Mouse (Mus musculus): ENCODE measurements around the gene Plin2. TPM values are rescaled to one million over a fixed set of nuclear protein-coding genes. Genes with fewer than 3 reads are reported as not detected.
"Not testable (repeated sequence)": the region's sequence is repeated elsewhere in the genome, so short reads cannot be mapped to it uniquely, and the experiment has no call there.

Plin2 gene
- total and polyA plus RNA-seq, 3 experiments: 89.4 to 120 (median 115) TPM

- TF ChIP-seq EP300 (IDR thresholded peaks at IDR 0.05; ENCODE audit: insufficient read depth, low read depth, low read length) (no peak), POLR2A (IDR thresholded peaks at IDR 0.05; ENCODE audit: insufficient read depth, low read depth, low read length) (no peak), CTCF (IDR thresholded peaks at IDR 0.05) (no peak)
- WGBS: 40% methylated on average over 4 of the region's 4 CpGs
- intact Hi-C loops (cut with DNase I): no loop called here
- no peak overlapping the region for H3K4me3 ChIP-seq
- H3K27me3 ChIP-seq (ENCODE audit: control insufficient read depth, insufficient read depth, low read length): no peaks in the 10 kb centered on the region
- H3K36me3 ChIP-seq (ENCODE audit: control insufficient read depth, insufficient read depth, low read length): peaks cover 34% of the 10 kb centered on the region
- H3K4me1 ChIP-seq (ENCODE audit: control insufficient read depth, insufficient read depth, low read length): peaks cover 8% of the 10 kb centered on the region
- peaks cover 3% of the 10 kb centered on the region; the same call in 1 of the 2 replicates for H3K79me2 ChIP-seq (replicated peaks; ENCODE audit: control insufficient read depth, insufficient read depth, low read length)
- no peak overlapping the region for H3K9ac ChIP-seq (ENCODE audit: low read depth, low read length)
- no peak for DNase-seq
- no peak overlapping the region for H3K27ac ChIP-seq
Observed at GRCm38 (mm10) chr4:86663919-86664318, 5.9 kb downstream of the Plin2 start.

- WGBS: 57% methylated on average over 12 of the region's 12 CpGs
- intact Hi-C loops (cut with DNase I): loop anchor here (2.0 to 5.0 kb wide), 2 partner anchors 14 to 35 kb away; partner anchors contain the start of gene Plin2
- Histone ChIP-seq H3K27me3 (ENCODE audit: control insufficient read depth, insufficient read depth, low read length) (no peaks in the 10 kb centered on the region), H3K36me3 (ENCODE audit: control insufficient read depth, insufficient read depth, low read length) (peaks cover 16% of the 10 kb centered on the region), H3K27ac (peak overlapping the region; percentile 72), H3K79me2 (replicated peaks; ENCODE audit: control insufficient read depth, insufficient read depth, low read length) (no peaks in the 10 kb centered on the region), H3K4me3 (no peak overlapping the region), H3K4me1 (ENCODE audit: control insufficient read depth, insufficient read depth, low read length) (peaks cover 2% of the 10 kb centered on the region; the same call in 1 of the 2 replicates), H3K9ac (ENCODE audit: low read depth, low read length) (no peak overlapping the region)
- DNase-seq: peak; percentile 44 to 75
- TF ChIP-seq CTCF (IDR thresholded peaks at IDR 0.05) (no peak), POLR2A (IDR thresholded peaks at IDR 0.05; ENCODE audit: insufficient read depth, low read depth, low read length) (no peak), EP300 (IDR thresholded peaks at IDR 0.05; ENCODE audit: insufficient read depth, low read depth, low read length) (0 out of 2 replicates have a peak, but pooled peaks have one; percentile 59)
Observed at GRCm38 (mm10) chr4:86657176-86657575, 12.7 kb downstream of the Plin2 start.

GRCm38 (mm10) chr4:86656410-86656809 is 13.4 kb downstream of the Plin2 start:
- not testable (repeated sequence) for H3K27me3 ChIP-seq (ENCODE audit: control insufficient read depth, insufficient read depth, low read length); H3K79me2 ChIP-seq (replicated peaks; ENCODE audit: control insufficient read depth, insufficient read depth, low read length); H3K9ac ChIP-seq (ENCODE audit: low read depth, low read length); DNase-seq; H3K4me1 ChIP-seq (ENCODE audit: control insufficient read depth, insufficient read depth, low read length); H3K4me3 ChIP-seq
- H3K36me3 ChIP-seq (ENCODE audit: control insufficient read depth, insufficient read depth, low read length): peaks cover 16% of the 10 kb centered on the region
- peak overlapping the region; percentile 72 for H3K27ac ChIP-seq
- WGBS: 73% methylated on average over 8 of the region's 8 CpGs
- intact Hi-C loops (cut with DNase I): loop anchor here (2.0 to 5.0 kb wide), 2 partner anchors 14 to 34 kb away; partner anchors contain the start of gene Plin2

GRCm38 (mm10) chr4:86651686-86652384 is 18.0 kb downstream of the Plin2 start:
- Histone ChIP-seq H3K36me3 (ENCODE audit: control insufficient read depth, insufficient read depth, low read length) (peaks cover 8% of the 10 kb centered on the region), H3K4me1 (ENCODE audit: control insufficient read depth, insufficient read depth, low read length) (no peaks in the 10 kb centered on the region; the same call in 1 of the 2 replicates), H3K27me3 (ENCODE audit: control insufficient read depth, insufficient read depth, low read length) (no peaks in the 10 kb centered on the region), H3K9ac (ENCODE audit: low read depth, low read length) (no peak overlapping the region), H3K79me2 (replicated peaks; ENCODE audit: control insufficient read depth, insufficient read depth, low read length) (no peaks in the 10 kb centered on the region), H3K27ac (no peak overlapping the region), H3K4me3 (no peak overlapping the region)
- 54% methylated on average over 10 of the region's 10 CpGs for WGBS
- TF ChIP-seq CTCF (IDR thresholded peaks at IDR 0.05) (peak; percentile 94), POLR2A (IDR thresholded peaks at IDR 0.05; ENCODE audit: insufficient read depth, low read depth, low read length) (no peak)
- peak; percentile 11 to 35 for DNase-seq
- intact Hi-C loops (cut with DNase I): loop anchor here (1.0 to 5.0 kb wide), 2 partner anchors 40 to 43 kb away; partner anchors contain the start of gene Haus6

GRCm38 (mm10) chr4:86648394-86648793 is 21.5 kb downstream of the Plin2 start:
- H3K36me3 ChIP-seq (ENCODE audit: control insufficient read depth, insufficient read depth, low read length); H3K27me3 ChIP-seq (ENCODE audit: control insufficient read depth, insufficient read depth, low read length); DNase-seq; H3K27ac ChIP-seq; H3K79me2 ChIP-seq (replicated peaks; ENCODE audit: control insufficient read depth, insufficient read depth, low read length); intact Hi-C loops (cut with DNase I); H3K9ac ChIP-seq (ENCODE audit: low read depth, low read length); H3K4me1 ChIP-seq (ENCODE audit: control insufficient read depth, insufficient read depth, low read length); H3K4me3 ChIP-seq: not testable (repeated sequence)
- 90% methylated on average over 11 of the region's 13 CpGs for WGBS

GRCm38 (mm10) chr4:86637561-86637960 is 32.3 kb downstream of the Plin2 start:
- H3K9ac ChIP-seq (ENCODE audit: low read depth, low read length); H3K36me3 ChIP-seq (ENCODE audit: control insufficient read depth, insufficient read depth, low read length); H3K27ac ChIP-seq; DNase-seq; H3K4me3 ChIP-seq; H3K4me1 ChIP-seq (ENCODE audit: control insufficient read depth, insufficient read depth, low read length); intact Hi-C loops (cut with DNase I); H3K79me2 ChIP-seq (replicated peaks; ENCODE audit: control insufficient read depth, insufficient read depth, low read length); H3K27me3 ChIP-seq (ENCODE audit: control insufficient read depth, insufficient read depth, low read length): not testable (repeated sequence)
- 36% methylated on average over 9 of the region's 9 CpGs for WGBS

- H3K27ac ChIP-seq; DNase-seq; H3K36me3 ChIP-seq (ENCODE audit: control insufficient read depth, insufficient read depth, low read length); H3K4me1 ChIP-seq (ENCODE audit: control insufficient read depth, insufficient read depth, low read length); H3K4me3 ChIP-seq; H3K79me2 ChIP-seq (replicated peaks; ENCODE audit: control insufficient read depth, insufficient read depth, low read length); H3K9ac ChIP-seq (ENCODE audit: low read depth, low read length); H3K27me3 ChIP-seq (ENCODE audit: control insufficient read depth, insufficient read depth, low read length); intact Hi-C loops (cut with DNase I): not testable (repeated sequence)
Observed at GRCm38 (mm10) chr4:86634873-86635272, 35.0 kb downstream of the Plin2 start.

GRCm38 (mm10) chr4:86634312-86634711 is 35.5 kb downstream of the Plin2 start:
- H3K79me2 ChIP-seq (replicated peaks; ENCODE audit: control insufficient read depth, insufficient read depth, low read length); H3K4me3 ChIP-seq; DNase-seq; intact Hi-C loops (cut with DNase I); H3K36me3 ChIP-seq (ENCODE audit: control insufficient read depth, insufficient read depth, low read length); H3K27me3 ChIP-seq (ENCODE audit: control insufficient read depth, insufficient read depth, low read length); H3K9ac ChIP-seq (ENCODE audit: low read depth, low read length); H3K27ac ChIP-seq; H3K4me1 ChIP-seq (ENCODE audit: control insufficient read depth, insufficient read depth, low read length): not testable (repeated sequence)

GRCm38 (mm10) chr4:86632556-86632955 is 37.3 kb downstream of the Plin2 start:
- H3K27me3 ChIP-seq (ENCODE audit: control insufficient read depth, insufficient read depth, low read length); H3K79me2 ChIP-seq (replicated peaks; ENCODE audit: control insufficient read depth, insufficient read depth, low read length); H3K4me1 ChIP-seq (ENCODE audit: control insufficient read depth, insufficient read depth, low read length); intact Hi-C loops (cut with DNase I); H3K36me3 ChIP-seq (ENCODE audit: control insufficient read depth, insufficient read depth, low read length); H3K9ac ChIP-seq (ENCODE audit: low read depth, low read length); DNase-seq; H3K27ac ChIP-seq; H3K4me3 ChIP-seq: not testable (repeated sequence)
- 62% methylated on average over 5 of the region's 5 CpGs for WGBS
